Mouse (Mus musculus): ENCODE data around the gene Cmss1. TPM values are rescaled to one million over a fixed set of nuclear protein-coding genes. Genes with fewer than 3 reads are reported as not detected.

Gene Cmss1
- 10 to 100 TPM; 15.0 to 16.9 TPM for total RNA-seq (2021)
- long read RNA-seq, experiment 1, partial matches to known transcripts = 1 of 7 reads
- long read RNA-seq, experiment 1, other reads (novel, unspliced or antisense) = 6 of 7 reads
- long read RNA-seq, experiment 2, transcript Cmss1-203 (2 exons, 529 nt) = major isoform, 6 of 52 reads
- long read RNA-seq, experiment 2, partial matches to known transcripts = 0 of 52 reads
- long read RNA-seq, experiment 2, other reads (novel, unspliced or antisense) = 46 of 52 reads

DNA sequence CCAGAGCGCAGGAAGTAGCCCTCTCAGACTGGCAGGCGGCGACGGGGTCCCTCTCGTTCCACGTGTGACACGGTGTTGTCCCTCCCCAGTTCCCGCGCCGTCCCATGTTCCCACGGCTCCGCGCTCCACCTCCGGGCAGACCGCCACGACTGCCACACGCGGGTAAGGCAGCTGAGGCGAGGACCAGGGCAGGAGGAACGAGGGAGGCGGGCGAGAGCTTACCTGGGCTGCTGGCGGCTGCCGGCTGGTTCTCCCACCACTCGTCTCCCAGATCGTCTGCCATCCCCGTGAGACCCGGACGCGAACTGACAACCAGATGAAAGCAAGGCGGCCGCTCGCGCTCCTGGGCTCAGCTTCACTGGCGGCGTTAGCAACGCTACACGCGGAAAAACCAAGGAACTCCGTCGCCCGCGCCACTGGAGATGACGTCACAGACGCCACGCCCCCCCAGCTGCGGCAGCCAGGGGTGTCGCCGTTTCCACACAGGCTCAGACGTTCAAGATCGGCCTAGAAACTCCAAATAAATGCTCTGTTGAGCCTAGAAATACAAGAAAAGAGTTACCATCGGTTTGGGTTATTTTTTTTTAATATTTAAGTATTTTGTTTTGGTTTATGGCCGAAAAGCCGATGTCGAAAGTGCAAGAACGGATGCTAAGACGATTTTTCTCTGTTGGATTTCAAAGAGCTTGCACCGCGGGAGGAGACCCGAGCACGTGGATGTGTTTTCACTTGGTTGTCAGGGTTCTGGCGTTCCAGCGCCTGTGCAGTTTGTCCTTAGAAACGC, at the start of gene Cmss1:
Gene Cmss1, minus strand, starts transcription at position 421 of the 784 bp plus-strand sequence.
- peak; percentile 84 to 88 for DNase-seq (ENCODE audit: low spot score in 2 of 2)

- DNase-seq (ENCODE audit: low spot score in 2 of 2) = peak in 1 of 2 experiments; percentile 9
Observed at GRCm38 (mm10) chr16:57649888-57650287, 43.2 kb upstream of the Cmss1 start.

DNA sequence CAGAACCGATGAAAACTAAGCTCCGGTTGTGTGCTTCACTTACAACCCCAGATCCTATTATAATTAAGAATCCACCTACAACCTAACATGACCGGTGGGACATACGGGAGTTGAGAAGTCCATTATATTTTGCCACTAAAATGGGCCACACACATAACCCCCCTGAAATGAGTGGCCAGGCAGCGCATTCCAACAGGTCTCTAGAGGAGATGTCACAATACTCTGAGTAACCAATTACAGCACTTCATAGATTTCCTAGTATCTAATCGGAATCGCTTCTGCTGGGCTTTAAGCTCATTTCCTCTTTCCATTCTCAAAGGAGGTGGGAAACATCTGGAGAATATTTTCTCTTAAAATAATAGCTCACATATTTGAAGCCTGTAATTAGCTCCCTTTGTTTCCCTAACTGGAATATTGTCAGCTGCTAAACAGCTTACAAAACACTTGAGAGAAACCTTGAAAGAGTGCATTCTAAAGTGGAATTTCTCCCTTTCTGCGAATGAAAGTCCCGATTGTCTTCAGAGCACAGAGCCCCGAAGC, 34.8 kb upstream of the Cmss1 start:
- DNase-seq (ENCODE audit: low spot score in 2 of 2) = no peak

DNA sequence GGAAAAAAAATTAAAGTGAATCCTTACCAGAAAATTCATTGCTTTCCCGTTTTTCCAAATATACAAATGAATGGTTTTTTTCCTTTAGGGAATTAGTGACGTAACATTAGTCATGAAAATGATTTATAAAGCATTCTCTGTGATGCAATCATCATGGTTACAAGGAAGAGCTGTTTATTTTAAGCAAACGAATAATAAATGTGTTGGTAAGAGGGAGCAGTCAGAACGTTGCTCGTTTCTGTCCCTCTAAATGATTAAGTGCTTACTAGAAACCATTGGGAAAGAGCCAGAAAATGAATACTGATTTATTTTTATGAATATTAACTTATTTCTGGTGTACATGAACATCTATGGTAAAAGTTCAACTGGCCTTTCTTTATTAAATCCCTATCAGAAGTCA, 28.1 kb upstream of the Cmss1 start:
- DNase-seq (ENCODE audit: low spot score in 2 of 2) = no peak

- DNase-seq (ENCODE audit: low spot score in 2 of 2) = peak; percentile 64 to 72
Observed at GRCm38 (mm10) chr16:57634191-57634590, 27.5 kb upstream of the Cmss1 start.

- peak; percentile 20 to 37 for DNase-seq (ENCODE audit: low spot score in 2 of 2)
Observed at GRCm38 (mm10) chr16:57611768-57612167, 5.1 kb upstream of the Cmss1 start.

DNA sequence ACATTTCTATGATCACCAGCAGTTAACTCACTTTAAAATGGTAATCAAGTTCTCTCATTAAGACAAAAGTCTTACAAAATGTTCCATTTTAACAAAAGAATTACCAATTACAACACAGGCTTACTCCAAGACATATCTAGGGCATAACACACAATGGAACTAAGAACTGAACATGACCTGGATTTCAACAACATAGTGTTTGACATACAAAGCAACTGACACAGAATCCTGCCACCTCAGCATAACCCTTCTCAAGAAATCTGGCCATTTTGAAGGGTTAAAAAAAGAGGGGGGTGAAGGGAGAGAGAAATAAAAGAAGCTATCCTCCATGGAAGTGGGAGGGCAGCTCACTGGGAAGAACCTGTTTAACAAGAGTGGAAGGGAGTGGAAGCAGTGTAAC, 5.6 kb downstream of the Cmss1 start:
- no peak for DNase-seq (ENCODE audit: low spot score in 2 of 2)

- DNase-seq (ENCODE audit: low spot score in 2 of 2) = no peak
Observed at GRCm38 (mm10) chr16:57597295-57597957, 9.2 kb downstream of the Cmss1 start.

- no peak for DNase-seq (ENCODE audit: low spot score in 2 of 2)
Observed at GRCm38 (mm10) chr16:57593422-57594157, 13.1 kb downstream of the Cmss1 start.

- no peak for DNase-seq (ENCODE audit: low spot score in 2 of 2)
Observed at GRCm38 (mm10) chr16:57585201-57585600, 21.5 kb downstream of the Cmss1 start.

- no peak for DNase-seq (ENCODE audit: low spot score in 2 of 2)
Observed at GRCm38 (mm10) chr16:57582008-57582407, 24.7 kb downstream of the Cmss1 start.

DNA sequence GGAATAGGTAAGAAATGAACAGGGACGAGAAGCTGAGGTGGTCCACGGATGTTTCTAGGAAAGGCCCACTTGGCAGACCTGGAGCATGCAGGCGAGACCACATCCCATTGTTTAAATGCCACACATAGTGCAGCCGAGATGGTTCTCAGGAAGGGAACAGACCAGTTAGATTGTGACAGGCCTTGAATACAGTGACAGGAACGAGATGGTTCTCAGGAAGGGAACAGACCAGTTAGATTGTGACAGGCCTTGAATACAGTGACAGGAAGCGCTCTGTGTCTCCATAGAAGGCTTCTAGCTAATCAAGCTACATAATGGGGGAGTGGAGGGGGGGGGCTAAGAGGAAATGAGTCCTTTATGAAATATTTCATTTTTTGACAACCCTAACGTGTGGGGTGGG, 26.6 kb downstream of the Cmss1 start:
- no peak for DNase-seq (ENCODE audit: low spot score in 2 of 2)

GRCm38 (mm10) chr16:57577519-57577918, 29.1 kb downstream of the Cmss1 start:
- DNase-seq (ENCODE audit: low spot score in 2 of 2) = no peak

GRCm38 (mm10) chr16:57575764-57576388, 30.8 kb downstream of the Cmss1 start:
- no peak for DNase-seq (ENCODE audit: low spot score in 2 of 2)

DNA sequence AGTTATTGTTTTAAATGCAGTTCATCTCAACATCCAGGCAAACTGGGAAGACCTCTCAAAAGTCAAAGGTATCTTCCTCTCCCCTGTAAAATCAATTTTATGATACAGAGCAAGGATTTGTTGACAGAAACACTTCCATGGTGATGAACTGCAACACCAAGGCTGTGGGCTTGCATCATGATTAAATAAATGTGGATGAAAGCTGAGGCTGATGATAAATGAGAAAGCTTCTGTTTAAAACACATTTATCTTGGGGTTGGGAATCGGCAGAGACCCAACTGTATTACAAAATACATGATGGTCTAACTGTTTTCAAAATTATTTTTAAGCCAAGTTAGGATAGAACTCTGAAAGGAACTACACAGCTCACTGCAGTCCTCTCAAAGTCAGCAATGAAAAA, 32.8 kb downstream of the Cmss1 start:
- no peak for DNase-seq (ENCODE audit: low spot score in 2 of 2)

GRCm38 (mm10) chr16:57570789-57571311, 35.8 kb downstream of the Cmss1 start:
- no peak for DNase-seq (ENCODE audit: low spot score in 2 of 2)

- no peak for DNase-seq (ENCODE audit: low spot score in 2 of 2)
Observed at GRCm38 (mm10) chr16:57568648-57569404, 37.8 kb downstream of the Cmss1 start.

DNA sequence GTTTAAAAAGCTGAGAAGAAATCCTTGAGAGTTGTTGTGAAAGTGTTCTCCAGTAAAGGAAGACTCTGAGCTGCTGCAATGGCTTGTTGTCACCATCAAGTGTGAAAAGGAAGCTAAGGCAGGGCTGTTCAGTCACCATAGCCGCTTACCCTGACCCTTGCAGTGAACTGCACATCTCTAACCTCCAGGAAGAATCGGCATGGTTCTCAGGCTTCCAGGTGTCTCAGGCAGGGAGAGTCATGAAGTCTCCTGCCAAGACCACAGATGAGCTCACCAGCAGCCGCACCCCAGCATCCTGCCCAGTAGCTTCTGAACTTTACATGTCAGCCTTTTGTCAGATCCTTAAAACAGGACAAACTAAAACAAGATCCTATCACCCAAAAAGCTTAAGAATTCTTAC, 40.4 kb downstream of the Cmss1 start:
- DNase-seq (ENCODE audit: low spot score in 2 of 2) = no peak

GRCm38 (mm10) chr16:57564807-57565206, 41.9 kb downstream of the Cmss1 start:
- DNase-seq (ENCODE audit: low spot score in 2 of 2) = no peak

GRCm38 (mm10) chr16:57563453-57563852, 43.2 kb downstream of the Cmss1 start:
- no peak for DNase-seq (ENCODE audit: low spot score in 2 of 2)
